Mouse (Mus musculus) activated CD4-positive, CD25-positive, alpha-beta regulatory T cell, adult 4 months (primary cell): Measurements from ENCODE around the gene Flcn. TPM values are rescaled to one million over a fixed set of nuclear protein-coding genes. Genes with fewer than 3 reads are reported as not detected.

Experiments
- ATAC-seq: one replicate; pipeline ENCODE4 v1.8.0; 2017
- polyA plus RNA-seq, 2 experiments: library from polyadenylated mRNA; unstranded; fragments of 100-300 nt; shearing (Covaris generic); gene quantifications; one replicate each; pipeline ENCODE4 v1.2.1; 2017

Flcn gene
- polyA plus RNA-seq, 2 experiments from 2014 or later, result 18.2 to 28.7 TPM

DNA sequence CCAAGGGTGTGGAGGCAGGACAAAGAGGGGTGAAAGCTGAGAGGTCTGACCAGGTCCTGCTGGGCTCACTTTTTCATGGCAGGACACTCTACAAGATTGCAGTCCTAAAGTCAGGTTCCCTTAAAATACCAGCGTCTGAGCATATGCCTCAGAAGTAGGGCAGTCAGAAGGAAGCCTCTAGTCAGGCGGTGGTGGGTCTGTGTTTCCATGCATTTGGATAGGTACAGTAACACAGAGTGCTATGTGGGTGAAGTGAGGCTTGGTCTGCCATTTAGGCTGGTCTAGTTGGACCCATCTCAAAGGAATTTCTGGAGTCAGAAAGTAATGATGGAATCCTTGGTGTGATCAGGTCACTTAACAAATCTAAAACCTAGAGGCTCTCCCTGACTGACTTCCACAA, 40.5 kb downstream of the Flcn start:
- no peak for ATAC-seq

DNA sequence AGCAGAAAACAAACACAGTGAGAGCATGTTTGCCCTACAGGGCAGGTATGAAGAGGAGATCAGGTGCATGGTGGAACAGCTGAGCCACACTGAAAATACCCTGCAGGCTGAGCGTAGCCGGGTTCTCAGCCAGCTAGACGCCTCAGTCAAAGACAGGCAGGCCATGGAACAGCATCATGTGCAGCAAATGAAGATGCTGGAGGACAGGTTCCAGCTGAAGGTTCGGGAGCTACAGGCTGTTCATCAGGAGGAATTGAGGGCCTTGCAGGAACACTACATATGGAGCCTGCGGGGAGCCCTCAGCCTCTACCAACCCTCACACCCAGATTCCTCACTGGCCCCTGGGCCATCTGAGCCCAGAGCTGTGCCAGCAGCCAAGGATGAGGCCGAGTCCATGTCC, 49.0 kb downstream of the Flcn start:
- no peak for ATAC-seq

DNA sequence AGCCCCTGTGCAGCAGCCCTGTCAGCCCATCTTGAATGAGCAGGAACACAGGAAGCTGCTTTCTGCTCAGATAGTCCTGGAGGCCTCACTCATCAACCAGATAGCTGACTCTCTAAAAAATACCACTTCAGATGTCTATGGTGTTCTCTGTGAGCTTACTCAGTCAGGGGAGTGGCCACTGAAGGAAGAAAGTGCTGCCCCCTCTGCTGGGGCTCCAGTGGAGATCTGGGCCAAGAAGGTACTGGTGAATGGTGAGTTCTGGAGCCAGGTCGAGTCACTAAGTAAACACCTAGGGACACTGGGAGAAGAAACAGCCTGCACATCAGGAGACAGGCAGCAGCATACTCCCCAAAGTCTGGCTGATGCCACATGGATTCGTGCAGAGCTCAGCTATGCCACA, 50.2 kb downstream of the Flcn start:
- ATAC-seq, result no peak

DNA sequence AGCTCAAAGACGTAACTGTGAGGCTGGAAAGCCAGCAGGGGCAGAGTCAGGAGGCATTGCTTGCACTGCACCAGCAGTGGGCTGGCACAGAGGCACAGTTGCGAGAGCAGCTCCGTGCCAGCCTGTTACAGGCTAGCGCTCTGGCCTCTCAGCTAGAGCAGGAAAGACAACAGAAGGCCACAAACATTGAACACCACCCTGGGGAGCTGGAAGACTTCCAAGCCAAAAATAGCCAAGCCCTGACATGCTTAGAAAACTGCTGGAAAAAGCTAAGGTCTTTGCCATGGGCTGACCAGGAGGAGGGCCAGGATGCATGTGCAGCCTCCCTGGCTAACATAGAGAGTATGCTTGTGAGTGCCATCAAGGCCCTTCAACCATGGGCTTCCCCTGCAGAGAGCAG, 50.6 kb downstream of the Flcn start:
- ATAC-seq, result no peak

DNA sequence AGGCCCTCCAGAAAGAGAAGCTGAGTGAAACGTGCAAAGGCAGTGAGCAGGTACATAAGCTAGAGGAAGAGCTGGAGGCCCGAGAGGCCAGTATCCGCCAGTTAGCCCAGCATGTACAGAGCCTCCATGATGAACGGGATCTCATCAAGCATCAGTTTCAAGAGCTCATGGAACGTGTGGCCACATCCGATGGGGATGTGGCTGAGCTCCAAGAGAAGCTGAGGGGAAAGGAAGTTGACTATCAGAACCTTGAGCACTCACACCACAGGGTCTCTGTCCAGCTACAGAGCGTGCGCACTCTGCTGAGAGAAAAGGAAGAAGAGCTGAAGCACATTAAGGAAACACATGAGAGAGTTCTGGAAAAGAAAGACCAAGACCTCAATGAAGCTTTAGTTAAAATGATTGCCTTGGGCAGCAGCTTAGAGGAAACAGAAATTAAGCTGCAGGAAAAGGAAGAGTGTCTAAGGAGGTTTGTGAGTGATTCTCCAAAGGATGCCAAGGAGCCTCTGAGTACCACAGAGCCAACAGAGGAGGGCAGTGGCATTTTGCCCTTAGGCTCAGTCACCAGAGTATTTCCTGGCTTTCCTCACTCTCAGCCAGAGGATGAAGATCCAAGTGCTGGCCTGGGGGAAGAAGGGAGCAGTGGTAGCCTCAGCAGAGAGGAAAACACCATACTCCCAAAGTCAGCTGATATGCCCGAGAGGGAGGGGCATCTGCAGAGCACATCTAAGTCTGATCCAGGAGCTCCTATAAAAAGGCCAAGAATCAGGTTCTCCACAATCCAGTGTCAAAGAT, 51.4 kb downstream of the Flcn start:
- ATAC-seq, result no peak

DNA sequence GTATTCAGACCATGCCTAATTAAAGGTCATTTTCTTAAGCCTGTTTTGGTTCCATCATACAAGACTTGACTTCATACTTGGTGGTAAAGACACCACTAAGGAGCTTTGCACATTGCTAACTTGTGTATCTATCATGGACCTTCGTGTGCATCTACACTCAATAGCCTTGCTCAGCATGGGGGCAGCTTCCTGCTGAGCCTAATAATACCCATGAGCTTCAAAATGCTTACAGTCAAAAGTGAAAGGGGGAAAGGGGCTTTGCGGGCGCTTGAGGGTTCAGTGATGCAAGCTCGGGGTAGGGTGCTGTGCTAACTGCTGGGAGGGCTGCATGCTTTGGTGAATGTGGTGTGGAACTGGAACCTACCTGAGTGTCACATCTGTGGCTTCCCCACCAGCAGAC, 53.5 kb downstream of the Flcn start:
- no peak for ATAC-seq

DNA sequence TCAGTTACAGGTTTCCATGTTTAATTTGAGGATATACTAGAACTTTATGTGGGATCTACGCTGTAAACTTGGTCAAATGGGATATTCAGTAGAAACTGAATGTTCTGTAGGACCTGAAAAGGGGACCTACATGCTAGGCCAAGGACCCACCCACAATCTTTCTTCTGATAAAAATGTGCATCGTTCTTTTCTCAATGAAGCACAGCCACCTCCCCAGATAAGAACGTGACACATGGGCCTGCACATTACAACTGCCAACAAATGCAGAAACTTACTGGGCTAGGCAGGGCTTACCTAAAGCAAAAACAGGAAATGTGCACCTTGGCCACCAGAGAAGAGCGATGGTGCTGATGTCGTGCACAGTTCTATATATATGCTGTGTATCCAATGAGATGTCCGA, 55.3 kb downstream of the Flcn start:
- ATAC-seq, result no peak

DNA sequence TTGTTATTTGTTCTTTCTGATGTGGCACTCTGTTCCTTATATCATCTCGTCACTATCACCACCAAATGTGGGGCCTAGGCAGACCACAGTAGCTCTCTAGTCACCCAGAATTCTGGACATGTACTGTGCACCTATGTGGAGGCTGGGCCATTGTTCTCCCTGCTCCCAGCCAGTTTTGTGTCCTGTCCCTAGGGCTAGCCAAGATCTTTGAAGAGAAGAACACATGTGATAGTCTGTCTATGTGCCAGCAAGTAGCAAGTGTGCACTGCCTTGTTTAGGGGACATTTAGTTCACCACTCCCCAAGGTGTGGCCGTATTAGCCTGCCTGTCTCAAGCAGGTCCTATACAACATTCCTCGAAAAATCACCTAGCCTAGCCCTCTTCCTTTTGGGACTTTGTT, 60.8 kb downstream of the Flcn start:
- no peak for ATAC-seq

DNA sequence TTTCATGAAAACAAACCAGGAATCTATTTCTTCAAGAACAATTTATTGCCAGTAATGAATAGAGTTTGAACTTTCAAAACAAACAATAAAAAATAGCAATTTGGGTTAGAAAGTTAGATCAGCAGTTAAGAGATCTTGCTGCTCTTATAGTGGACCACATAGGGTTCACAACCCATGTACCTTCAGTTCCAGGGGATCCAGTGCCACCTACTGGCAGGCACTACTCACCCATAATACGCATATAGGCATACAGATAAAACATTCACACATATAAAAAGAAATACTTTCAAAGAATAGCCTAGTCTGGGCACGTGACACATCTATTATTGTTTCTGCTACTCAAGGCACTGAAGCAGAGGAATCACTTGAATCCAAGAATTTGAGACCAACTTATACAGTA, 63.2 kb downstream of the Flcn start:
- ATAC-seq, result no peak

DNA sequence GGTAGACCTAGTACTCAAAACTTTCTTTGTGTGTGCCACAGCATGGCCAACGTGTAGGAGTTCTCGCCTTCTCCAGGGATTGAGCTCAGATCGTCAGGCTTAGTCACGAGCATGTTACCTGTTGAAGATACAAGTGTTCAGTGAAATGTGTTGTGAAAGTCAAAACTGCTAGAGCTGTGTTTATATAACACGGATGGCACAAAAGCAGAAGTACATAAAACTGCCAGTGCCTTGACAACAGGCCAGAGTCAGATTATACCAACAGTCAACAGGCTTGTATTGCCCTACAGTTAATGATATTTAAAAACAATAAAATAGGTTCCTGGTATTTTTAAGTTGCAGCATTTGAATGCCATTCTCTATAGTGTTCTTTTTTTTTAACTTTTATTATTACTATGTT, 64.0 kb downstream of the Flcn start:
- no peak for ATAC-seq

DNA sequence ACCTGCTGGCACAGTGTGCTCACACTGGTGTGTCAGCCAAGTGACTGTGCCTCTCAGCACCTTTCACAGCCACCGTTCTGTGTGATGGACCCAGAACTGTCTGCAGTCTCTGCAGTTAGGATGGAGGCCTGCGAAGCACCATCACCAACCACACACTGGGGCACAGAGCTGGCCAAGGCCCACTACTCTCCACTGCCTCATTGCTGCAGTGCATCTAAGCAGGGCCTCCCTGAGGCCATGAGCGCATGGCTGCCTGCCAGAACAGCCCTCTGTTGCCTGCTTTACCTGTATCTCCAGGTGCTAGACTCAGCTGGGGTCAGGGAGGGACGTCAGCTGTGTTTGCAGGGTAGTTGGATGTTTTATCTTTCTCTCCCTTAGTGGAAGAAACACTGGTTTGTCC, 65.4 kb downstream of the Flcn start:
- no peak for ATAC-seq

DNA sequence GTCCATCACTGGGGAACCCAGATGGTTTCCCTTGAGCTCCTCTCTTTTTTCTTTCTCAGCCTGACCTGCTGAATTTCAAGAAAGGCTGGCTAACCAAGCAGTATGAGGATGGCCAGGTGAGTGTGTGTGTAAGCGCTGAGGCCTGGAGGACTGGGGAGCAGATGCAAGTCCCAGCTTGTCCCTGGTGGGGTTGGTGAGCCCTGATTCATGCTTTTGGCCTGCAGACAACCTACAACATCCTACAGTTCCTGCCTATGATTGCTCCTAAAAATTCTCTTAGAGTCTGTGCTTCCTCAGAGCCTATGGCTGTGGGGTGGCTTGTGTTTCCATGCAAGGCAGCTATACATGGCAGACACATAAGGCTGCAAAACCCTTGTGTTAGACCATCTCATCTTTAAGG, 66.1 kb downstream of the Flcn start:
- no peak for ATAC-seq

DNA sequence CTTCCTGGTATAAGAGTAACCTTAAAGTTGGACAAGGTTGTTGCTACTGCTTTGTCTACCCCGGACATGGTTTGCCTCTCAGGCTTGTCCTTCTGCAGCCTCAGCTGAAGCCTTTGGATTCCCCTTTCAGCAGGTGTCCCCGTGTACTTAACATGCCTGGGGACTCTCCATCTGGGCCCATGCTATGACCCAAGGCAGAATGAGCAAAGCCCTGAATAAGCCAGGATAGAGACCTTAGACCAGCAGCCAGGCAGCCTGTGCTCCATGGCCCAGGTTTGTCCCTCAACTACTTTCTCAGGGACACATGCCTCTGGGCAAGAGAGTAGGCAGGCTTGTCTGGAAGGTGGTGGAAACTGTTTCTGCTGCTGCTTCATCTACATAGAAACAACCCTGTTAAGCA, 66.5 kb downstream of the Flcn start:
- ATAC-seq, result no peak

DNA sequence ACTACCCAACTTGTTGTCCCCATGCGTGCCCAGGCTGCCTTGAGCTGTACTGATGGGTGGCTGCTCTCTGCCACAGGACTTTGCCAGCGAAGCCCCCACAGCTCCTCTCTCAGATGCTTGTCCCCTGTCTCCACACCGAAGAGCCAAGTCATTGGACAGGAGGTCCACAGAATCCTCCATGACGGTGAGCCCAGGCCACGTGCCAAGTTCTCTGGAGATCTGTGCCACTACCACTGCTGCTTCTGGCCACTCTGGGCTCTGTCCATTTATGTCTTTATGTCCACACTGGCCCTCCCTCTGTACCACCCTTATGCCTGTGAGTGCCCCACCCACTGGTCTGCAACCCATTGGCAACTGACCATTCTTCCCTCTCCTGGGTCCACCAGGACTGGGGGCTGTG, 67.9 kb downstream of the Flcn start:
- ATAC-seq, result no peak

Other genes starting within 250 kb of the Flcn start
- not detected for gene Olfr222, start 233.8 kb downstream of the Flcn start, polyA plus RNA-seq
- not detected for gene Olfr223, start 216.7 kb downstream of the Flcn start, polyA plus RNA-seq
- 10 to 100 TPM; 18.3 to 22.0 TPM for gene Mprip, start 148.7 kb downstream of the Flcn start, polyA plus RNA-seq
- gene Pld6, start 22.4 kb downstream of the Flcn start, polyA plus RNA-seq, result not detected
- 1 to 10 TPM; 8.7 to 8.8 TPM for gene Nt5m, start 29.4 kb upstream of the Flcn start, polyA plus RNA-seq
- 100 to 1,000 TPM in 1 of 2 experiments, 10 to 100 TPM in 1; 95.7 to 102 TPM for gene Cops3, start 29.8 kb upstream of the Flcn start, polyA plus RNA-seq
- gene Med9, start 138.2 kb upstream of the Flcn start, polyA plus RNA-seq, result 1 to 10 TPM; 7.0 to 7.9 TPM
- under 1 TPM; 0.20 to 0.29 TPM for gene Rasd1, start 154.9 kb upstream of the Flcn start, polyA plus RNA-seq
- 1 to 10 TPM; 1.5 to 2.1 TPM for gene Pemt, start 236.5 kb upstream of the Flcn start, polyA plus RNA-seq